Mouse (Mus musculus) midbrain, embryonic 15.5 days (tissue): ENCODE data around the gene Tgfb1. TPM values are rescaled to one million over a fixed set of nuclear protein-coding genes. Genes with fewer than 3 reads are reported as not detected.
A peak's percentile ranks its signal among the peaks of the same experiment; 100 is the strongest.

ENCODE experiments used
- ATAC-seq: fragments of 200-750 bp; cut with Nextera tagmentation; replicated peaks from 2 replicates; pipeline ENCODE4 v1.8.0; 2017; ENCODE audit warnings: moderate TSS enrichment
- H3K27ac ChIP-seq: fragments of 300-500 bp; sonication (generic); 2 replicates; pipeline ENCODE4 v1.5.1; 2015; ENCODE audit warnings: mild to moderate bottlenecking, inconsistent platforms
- H3K27me3 ChIP-seq: fragments of 300-500 bp; sonication (generic); replicated peaks from 2 replicates; pipeline ENCODE4 v1.6.1; 2015; ENCODE audit warnings: inconsistent platforms
- H3K36me3 ChIP-seq: fragments of 300-500 bp; sonication (generic); replicated peaks from 2 replicates; pipeline ENCODE4 v1.6.1; 2015; ENCODE audit warnings: inconsistent platforms
- H3K4me1 ChIP-seq: fragments of 300-500 bp; sonication (generic); 2 replicates; pipeline ENCODE4 v1.6.1; 2015; ENCODE audit warnings: inconsistent platforms
- H3K4me2 ChIP-seq: fragments of 300-500 bp; sonication (generic); 2 replicates; pipeline ENCODE4 v1.6.1; 2015; ENCODE audit warnings: inconsistent platforms, mild to moderate bottlenecking, moderate library complexity
- H3K4me3 ChIP-seq: fragments of 300-500 bp; sonication (generic); 2 replicates; pipeline ENCODE4 v1.5.1; 2015; ENCODE audit warnings: mild to moderate bottlenecking, inconsistent platforms
- H3K9ac ChIP-seq: fragments of 300-500 bp; sonication (generic); 2 replicates; pipeline ENCODE4 v1.6.1; 2015; ENCODE audit warnings: mild to moderate bottlenecking, inconsistent platforms
- H3K9me3 ChIP-seq: fragments of 300-500 bp; sonication (generic); 2 replicates; pipeline ENCODE4 v1.6.1; 2016; ENCODE audit warnings: inconsistent platforms
- WGBS: fragments of 180-500 bp; shearing (Covaris S2); methylation state at CpG from one replicate; pipeline ENCODE4 v1.1.7; 2015; ENCODE audit warnings: mixed read lengths; 5-methylcytosine and 5-hydroxymethylcytosine counted together
- polyA plus RNA-seq: library from polyadenylated mRNA; unstranded; fragments of >200 nt; fragmentation: Nextera tagmentation; extraction: Ambion mirVana; gene quantifications from 2 replicates; pipeline ENCODE4 v1.2.1, GENCODE M21; 2015

The Tgfb1 gene
- 0.56 and 1.0 TPM in 2 replicates for polyA plus RNA-seq

GRCm38 (mm10) chr7:25686680-25687531 is at the start of gene Tgfb1:
Gene Tgfb1 (plus strand): TSS chr7:25687002.
- peak within 1 kb of the TSS; percentile 39 for H3K4me3 ChIP-seq
- H3K4me2 ChIP-seq: peak within 1 kb of the TSS; percentile 67
- peak within 1 kb of the TSS; percentile 39 for H3K9ac ChIP-seq
- H3K27me3 ChIP-seq: peaks cover 59% of the 10 kb centered on the region
- H3K27ac ChIP-seq: no peak within 1 kb of the TSS
- no peaks in the 10 kb centered on the region for H3K9me3 ChIP-seq
- no peaks in the 10 kb centered on the region for H3K36me3 ChIP-seq
- whole genome bisulfite sequencing: under 1% methylated on average over 44 of the region's 69 CpGs
- no peak for ATAC-seq
- H3K4me1 ChIP-seq: peaks cover 40% of the 10 kb centered on the region

- Histone ChIP-seq H3K27ac (no peak overlapping the region), H3K36me3 (peaks cover 18% of the 10 kb centered on the region; the same call in 1 of the 2 replicates), H3K4me2 (no peak overlapping the region), H3K4me1 (no peaks in the 10 kb centered on the region), H3K9ac (no peak overlapping the region), H3K4me3 (no peak overlapping the region), H3K9me3 (no peaks in the 10 kb centered on the region), H3K27me3 (no peaks in the 10 kb centered on the region)
- no peak for ATAC-seq
- 89% methylated on average over 5 of the region's 5 CpGs for WGBS
These were observed 49.7 kb upstream of the Tgfb1 start for GRCm38 (mm10) chr7:25637099-25637498.

- WGBS: 89% methylated on average over 4 of the region's 4 CpGs
- peaks cover 9% of the 10 kb centered on the region; the same call in 1 of the 2 replicates for H3K36me3 ChIP-seq
These were observed 47.0 kb upstream of the Tgfb1 start for GRCm38 (mm10) chr7:25639754-25640153.

GRCm38 (mm10) chr7:25644136-25644535 is 42.7 kb upstream of the Tgfb1 start:
- no peaks in the 10 kb centered on the region for H3K9me3 ChIP-seq
- no peak overlapping the region for H3K4me2 ChIP-seq
- no peak overlapping the region for H3K27ac ChIP-seq
- no peaks in the 10 kb centered on the region for H3K27me3 ChIP-seq
- no peaks in the 10 kb centered on the region for H3K4me1 ChIP-seq
- 83% methylated on average over 10 of the region's 10 CpGs for WGBS
- H3K36me3 ChIP-seq: no peaks in the 10 kb centered on the region; the same call in 1 of the 2 replicates
- no peak overlapping the region for H3K4me3 ChIP-seq
- H3K9ac ChIP-seq: no peak overlapping the region
- ATAC-seq: no peak

More at GRCm38 (mm10) chr7:25639754-25640153, 47.0 kb upstream of the Tgfb1 start:
- Histone ChIP-seq H3K4me3 (no peak overlapping the region), H3K9ac (no peak overlapping the region), H3K4me2 (no peak overlapping the region), H3K27me3 (no peaks in the 10 kb centered on the region), H3K9me3 (no peaks in the 10 kb centered on the region), H3K27ac (no peak overlapping the region), H3K4me1 (no peaks in the 10 kb centered on the region)
- ATAC-seq: no peak

- Histone ChIP-seq H3K27ac (no peak overlapping the region), H3K9me3 (no peaks in the 10 kb centered on the region), H3K36me3 (no peaks in the 10 kb centered on the region; the same call in 1 of the 2 replicates), H3K27me3 (no peaks in the 10 kb centered on the region), H3K9ac (no peak overlapping the region), H3K4me3 (no peak overlapping the region), H3K4me2 (no peak overlapping the region), H3K4me1 (no peaks in the 10 kb centered on the region)
- 84% methylated on average over 4 of the region's 4 CpGs for WGBS
- no peak for ATAC-seq
These were observed 42.2 kb upstream of the Tgfb1 start for GRCm38 (mm10) chr7:25644631-25645030.

- Histone ChIP-seq H3K4me3 (no peak overlapping the region), H3K36me3 (no peaks in the 10 kb centered on the region; the same call in 1 of the 2 replicates), H3K9me3 (no peaks in the 10 kb centered on the region), H3K4me2 (no peak overlapping the region), H3K27ac (no peak overlapping the region), H3K27me3 (no peaks in the 10 kb centered on the region), H3K4me1 (no peaks in the 10 kb centered on the region), H3K9ac (no peak overlapping the region)
- 48% methylated on average over 14 of the region's 14 CpGs for WGBS
- no peak for ATAC-seq
These were observed 41.7 kb upstream of the Tgfb1 start for GRCm38 (mm10) chr7:25645074-25645473.

- WGBS: 67% methylated on average over 5 of the region's 5 CpGs
- no peak for ATAC-seq
- Histone ChIP-seq H3K4me2 (no peak overlapping the region), H3K9ac (no peak overlapping the region), H3K9me3 (no peaks in the 10 kb centered on the region), H3K27ac (no peak overlapping the region), H3K4me1 (no peaks in the 10 kb centered on the region), H3K36me3 (no peaks in the 10 kb centered on the region), H3K27me3 (no peaks in the 10 kb centered on the region), H3K4me3 (no peak overlapping the region)
These were observed 39.2 kb upstream of the Tgfb1 start for GRCm38 (mm10) chr7:25647574-25648123.

GRCm38 (mm10) chr7:25649839-25650238 is 37.0 kb upstream of the Tgfb1 start:
- no peak overlapping the region for H3K4me3 ChIP-seq
- H3K27ac ChIP-seq: no peak overlapping the region
- no peaks in the 10 kb centered on the region for H3K36me3 ChIP-seq
- H3K27me3 ChIP-seq: no peaks in the 10 kb centered on the region
- H3K4me1 ChIP-seq: no peaks in the 10 kb centered on the region
- ATAC-seq: no peak
- H3K9ac ChIP-seq: no peak overlapping the region
- 82% methylated on average over 5 of the region's 5 CpGs for WGBS
- H3K4me2 ChIP-seq: no peak overlapping the region
- no peaks in the 10 kb centered on the region for H3K9me3 ChIP-seq

GRCm38 (mm10) chr7:25651281-25651680 is 35.5 kb upstream of the Tgfb1 start:
- Histone ChIP-seq H3K9ac (no peak overlapping the region), H3K27ac (no peak overlapping the region), H3K27me3 (no peaks in the 10 kb centered on the region), H3K4me1 (peaks cover 6% of the 10 kb centered on the region), H3K4me2 (no peak overlapping the region), H3K9me3 (no peaks in the 10 kb centered on the region), H3K36me3 (no peaks in the 10 kb centered on the region), H3K4me3 (no peak overlapping the region)
- 89% methylated on average over 8 of the region's 8 CpGs for WGBS
- no peak for ATAC-seq

- Histone ChIP-seq H3K4me2 (no peak overlapping the region), H3K9ac (no peak overlapping the region), H3K36me3 (no peaks in the 10 kb centered on the region), H3K27me3 (no peaks in the 10 kb centered on the region), H3K27ac (no peak overlapping the region), H3K9me3 (no peaks in the 10 kb centered on the region), H3K4me3 (no peak overlapping the region), H3K4me1 (peaks cover 16% of the 10 kb centered on the region)
- ATAC-seq: no peak
- 93% methylated on average over 12 of the region's 12 CpGs for WGBS
These were observed 34.5 kb upstream of the Tgfb1 start for GRCm38 (mm10) chr7:25652244-25652759.

GRCm38 (mm10) chr7:25655601-25656428 is 31.0 kb upstream of the Tgfb1 start:
- Histone ChIP-seq H3K27ac (no peak overlapping the region), H3K9ac (no peak overlapping the region), H3K4me1 (peaks cover 32% of the 10 kb centered on the region), H3K27me3 (no peaks in the 10 kb centered on the region), H3K36me3 (no peaks in the 10 kb centered on the region), H3K4me3 (no peak overlapping the region), H3K4me2 (no peak overlapping the region), H3K9me3 (no peaks in the 10 kb centered on the region)
- no peak for ATAC-seq
- WGBS: 77% methylated on average over 11 of the region's 11 CpGs

- Histone ChIP-seq H3K4me3 (peak overlapping the region; percentile 80), H3K9me3 (no peaks in the 10 kb centered on the region), H3K27me3 (no peaks in the 10 kb centered on the region), H3K27ac (no peak overlapping the region), H3K4me1 (peaks cover 32% of the 10 kb centered on the region), H3K36me3 (no peaks in the 10 kb centered on the region), H3K9ac (peak overlapping the region; percentile 65), H3K4me2 (peak overlapping the region; percentile 87)
- WGBS: 43% methylated on average over 10 of the region's 10 CpGs
- no peak for ATAC-seq
These were observed 29.0 kb upstream of the Tgfb1 start for GRCm38 (mm10) chr7:25657785-25658184.
